Mouse (Mus musculus): ENCODE measurements at regions not wholly inside any gene's neighbourhood (a gene's known extent, or its start where the extent isn't known, plus 50 kb on each side); places are given as distances from the start of the nearest gene placed in this dataset.
A peak's percentile ranks its signal among the peaks of the same experiment; 100 is the strongest.

GRCm38 (mm10) chr15:62120735-62121134 lies 1197.9 kb upstream of the A1bg start:
- Histone ChIP-seq H3K4me1 (ENCODE audit: control insufficient read depth, insufficient read depth, low read depth, low read length) (no peaks in the 10 kb centered on the region), H3K4me3 (ENCODE audit: low read length) (no peak overlapping the region), H3K27me3 (replicated peaks; ENCODE audit: control insufficient read depth, insufficient read depth, low read length) (no peaks in the 10 kb centered on the region), H3K4me2 (ENCODE audit: low read length) (no peak overlapping the region), H3K36me3 (ENCODE audit: control insufficient read depth, insufficient read depth, low read length) (no peaks in the 10 kb centered on the region), H3K9ac (ENCODE audit: low read depth, low read length) (no peak overlapping the region), H3K9me3 (ENCODE audit: control insufficient read depth, low read length) (no peaks in the 10 kb centered on the region), H3K27ac (ENCODE audit: low read depth, low read length) (no peak overlapping the region)
- WGBS, result 24% methylated on average over 4 of the region's 4 CpGs
- ATAC-seq, result no peak

GRCm38 (mm10) chr15:62118997-62119396 lies 1196.2 kb upstream of the A1bg start:
- Histone ChIP-seq H3K4me2 (ENCODE audit: low read length) (no peak overlapping the region), H3K27ac (ENCODE audit: low read depth, low read length) (no peak overlapping the region), H3K27me3 (replicated peaks; ENCODE audit: control insufficient read depth, insufficient read depth, low read length) (no peaks in the 10 kb centered on the region), H3K4me3 (ENCODE audit: low read length) (no peak overlapping the region), H3K9me3 (ENCODE audit: control insufficient read depth, low read length) (no peaks in the 10 kb centered on the region), H3K4me1 (ENCODE audit: control insufficient read depth, insufficient read depth, low read depth, low read length) (no peaks in the 10 kb centered on the region), H3K9ac (ENCODE audit: low read depth, low read length) (no peak overlapping the region), H3K36me3 (ENCODE audit: control insufficient read depth, insufficient read depth, low read length) (no peaks in the 10 kb centered on the region)
- WGBS, result 83% methylated on average over 10 of the region's 10 CpGs
- ATAC-seq, result no peak

- ATAC-seq, result no peak
Observed at GRCm38 (mm10) chr15:62116184-62116583, 1193.4 kb upstream of the A1bg start.

GRCm38 (mm10) chr15:62114815-62115214 lies 1192.0 kb upstream of the A1bg start:
- H3K4me2 ChIP-seq (ENCODE audit: low read length), result no peak overlapping the region
- WGBS, result 52% methylated on average over 4 of the region's 4 CpGs

More at GRCm38 (mm10) chr15:62116184-62116583, 1193.4 kb upstream of the A1bg start:
- H3K4me3 ChIP-seq (ENCODE audit: low read length), result no peak overlapping the region
- no peaks in the 10 kb centered on the region for H3K36me3 ChIP-seq (ENCODE audit: control insufficient read depth, insufficient read depth, low read length)
- H3K9ac ChIP-seq (ENCODE audit: low read depth, low read length), result no peak overlapping the region
- no peak overlapping the region for H3K27ac ChIP-seq (ENCODE audit: low read depth, low read length)
- H3K4me2 ChIP-seq (ENCODE audit: low read length), result no peak overlapping the region
- no peaks in the 10 kb centered on the region for H3K27me3 ChIP-seq (replicated peaks; ENCODE audit: control insufficient read depth, insufficient read depth, low read length)
- H3K4me1 ChIP-seq (ENCODE audit: control insufficient read depth, insufficient read depth, low read depth, low read length), result no peaks in the 10 kb centered on the region
- 81% methylated on average over 1 of the region's 1 CpGs for WGBS
- no peaks in the 10 kb centered on the region for H3K9me3 ChIP-seq (ENCODE audit: control insufficient read depth, low read length)

GRCm38 (mm10) chr15:62112151-62112550 lies 1189.3 kb upstream of the A1bg start:
- no peak overlapping the region for H3K4me2 ChIP-seq (ENCODE audit: low read length)
- H3K4me1 ChIP-seq (ENCODE audit: control insufficient read depth, insufficient read depth, low read depth, low read length), result peaks cover under 1% of the 10 kb centered on the region; the same call in 1 of the 2 replicates
- H3K4me3 ChIP-seq (ENCODE audit: low read length), result no peak overlapping the region
- no peak for ATAC-seq
- H3K36me3 ChIP-seq (ENCODE audit: control insufficient read depth, insufficient read depth, low read length), result no peaks in the 10 kb centered on the region
- no peak overlapping the region for H3K27ac ChIP-seq (ENCODE audit: low read depth, low read length)
- H3K9ac ChIP-seq (ENCODE audit: low read depth, low read length), result no peak overlapping the region
- no peaks in the 10 kb centered on the region for H3K9me3 ChIP-seq (ENCODE audit: control insufficient read depth, low read length)
- WGBS, result 71% methylated on average over 2 of the region's 2 CpGs
- H3K27me3 ChIP-seq (replicated peaks; ENCODE audit: control insufficient read depth, insufficient read depth, low read length), result no peaks in the 10 kb centered on the region

More at GRCm38 (mm10) chr15:62114815-62115214, 1192.0 kb upstream of the A1bg start:
- Histone ChIP-seq H3K36me3 (ENCODE audit: control insufficient read depth, insufficient read depth, low read length) (no peaks in the 10 kb centered on the region), H3K4me1 (ENCODE audit: control insufficient read depth, insufficient read depth, low read depth, low read length) (no peaks in the 10 kb centered on the region), H3K9me3 (ENCODE audit: control insufficient read depth, low read length) (no peaks in the 10 kb centered on the region), H3K27me3 (replicated peaks; ENCODE audit: control insufficient read depth, insufficient read depth, low read length) (no peaks in the 10 kb centered on the region), H3K27ac (ENCODE audit: low read depth, low read length) (no peak overlapping the region), H3K4me3 (ENCODE audit: low read length) (no peak overlapping the region), H3K9ac (ENCODE audit: low read depth, low read length) (no peak overlapping the region)
- no peak for ATAC-seq

- no peaks in the 10 kb centered on the region for H3K27me3 ChIP-seq (replicated peaks; ENCODE audit: control insufficient read depth, insufficient read depth, low read length)
- ATAC-seq, result no peak
- no peaks in the 10 kb centered on the region for H3K36me3 ChIP-seq (ENCODE audit: control insufficient read depth, insufficient read depth, low read length)
- H3K9ac ChIP-seq (ENCODE audit: low read depth, low read length), result no peak overlapping the region
- no peaks in the 10 kb centered on the region for H3K9me3 ChIP-seq (ENCODE audit: control insufficient read depth, low read length)
- H3K4me3 ChIP-seq (ENCODE audit: low read length), result no peak overlapping the region
- peaks cover 6% of the 10 kb centered on the region; the same call in 1 of the 2 replicates for H3K4me1 ChIP-seq (ENCODE audit: control insufficient read depth, insufficient read depth, low read depth, low read length)
- no peak overlapping the region for H3K27ac ChIP-seq (ENCODE audit: low read depth, low read length)
- WGBS, result 64% methylated on average over 3 of the region's 3 CpGs
- no peak overlapping the region for H3K4me2 ChIP-seq (ENCODE audit: low read length)
Observed at GRCm38 (mm10) chr15:62107976-62108375, 1185.2 kb upstream of the A1bg start.

- Histone ChIP-seq H3K4me2 (ENCODE audit: low read length) (no peak overlapping the region), H3K27ac (ENCODE audit: low read depth, low read length) (no peak overlapping the region), H3K27me3 (replicated peaks; ENCODE audit: control insufficient read depth, insufficient read depth, low read length) (no peaks in the 10 kb centered on the region), H3K4me1 (ENCODE audit: control insufficient read depth, insufficient read depth, low read depth, low read length) (peaks cover 6% of the 10 kb centered on the region; the same call in 1 of the 2 replicates), H3K9me3 (ENCODE audit: control insufficient read depth, low read length) (no peaks in the 10 kb centered on the region), H3K9ac (ENCODE audit: low read depth, low read length) (no peak overlapping the region), H3K4me3 (ENCODE audit: low read length) (no peak overlapping the region), H3K36me3 (ENCODE audit: control insufficient read depth, insufficient read depth, low read length) (no peaks in the 10 kb centered on the region)
- peak; percentile 87 for ATAC-seq
- 7% methylated on average over 5 of the region's 5 CpGs for WGBS
Observed at GRCm38 (mm10) chr15:62106518-62106975, 1183.7 kb upstream of the A1bg start.

GRCm38 (mm10) chr15:62105483-62105882 lies 1182.7 kb upstream of the A1bg start:
- WGBS, result 56% methylated on average over 9 of the region's 9 CpGs
- H3K9me3 ChIP-seq (ENCODE audit: control insufficient read depth, low read length), result no peaks in the 10 kb centered on the region
- no peaks in the 10 kb centered on the region for H3K27me3 ChIP-seq (replicated peaks; ENCODE audit: control insufficient read depth, insufficient read depth, low read length)
- no peak overlapping the region for H3K27ac ChIP-seq (ENCODE audit: low read depth, low read length)
- no peaks in the 10 kb centered on the region for H3K36me3 ChIP-seq (ENCODE audit: control insufficient read depth, insufficient read depth, low read length)
- peaks cover 6% of the 10 kb centered on the region; the same call in 1 of the 2 replicates for H3K4me1 ChIP-seq (ENCODE audit: control insufficient read depth, insufficient read depth, low read depth, low read length)
- H3K4me3 ChIP-seq (ENCODE audit: low read length), result no peak overlapping the region
- H3K9ac ChIP-seq (ENCODE audit: low read depth, low read length), result no peak overlapping the region
- ATAC-seq, result no peak
- no peak overlapping the region for H3K4me2 ChIP-seq (ENCODE audit: low read length)

GRCm38 (mm10) chr15:62104653-62105052 lies 1181.8 kb upstream of the A1bg start:
- Histone ChIP-seq H3K36me3 (ENCODE audit: control insufficient read depth, insufficient read depth, low read length) (no peaks in the 10 kb centered on the region), H3K4me2 (ENCODE audit: low read length) (no peak overlapping the region), H3K9ac (ENCODE audit: low read depth, low read length) (no peak overlapping the region), H3K27me3 (replicated peaks; ENCODE audit: control insufficient read depth, insufficient read depth, low read length) (no peaks in the 10 kb centered on the region), H3K27ac (ENCODE audit: low read depth, low read length) (no peak overlapping the region), H3K4me1 (ENCODE audit: control insufficient read depth, insufficient read depth, low read depth, low read length) (peaks cover 6% of the 10 kb centered on the region; the same call in 1 of the 2 replicates), H3K4me3 (ENCODE audit: low read length) (no peak overlapping the region), H3K9me3 (ENCODE audit: control insufficient read depth, low read length) (no peaks in the 10 kb centered on the region)
- peak; percentile 35; the same call in 1 of the 2 replicates for ATAC-seq
- 40% methylated on average over 7 of the region's 7 CpGs for WGBS

GRCm38 (mm10) chr15:62099683-62100082 lies 1176.9 kb upstream of the A1bg start:
- H3K27me3 ChIP-seq (replicated peaks; ENCODE audit: control insufficient read depth, insufficient read depth, low read length), result no peaks in the 10 kb centered on the region; the same call in 1 of the 2 replicates
- no peaks in the 10 kb centered on the region for H3K36me3 ChIP-seq (ENCODE audit: control insufficient read depth, insufficient read depth, low read length)
- no peak overlapping the region for H3K4me3 ChIP-seq (ENCODE audit: low read length)
- no peaks in the 10 kb centered on the region for H3K9me3 ChIP-seq (ENCODE audit: control insufficient read depth, low read length)
- no peak for ATAC-seq
- H3K9ac ChIP-seq (ENCODE audit: low read depth, low read length), result no peak overlapping the region
- H3K4me2 ChIP-seq (ENCODE audit: low read length), result no peak overlapping the region
- no peaks in the 10 kb centered on the region for H3K4me1 ChIP-seq (ENCODE audit: control insufficient read depth, insufficient read depth, low read depth, low read length)
- WGBS, result 86% methylated on average over 6 of the region's 6 CpGs
- no peak overlapping the region for H3K27ac ChIP-seq (ENCODE audit: low read depth, low read length)
